Comparison of ENCODE assay signal across 20 mouse cellular contexts in the genomic region with DNA sequence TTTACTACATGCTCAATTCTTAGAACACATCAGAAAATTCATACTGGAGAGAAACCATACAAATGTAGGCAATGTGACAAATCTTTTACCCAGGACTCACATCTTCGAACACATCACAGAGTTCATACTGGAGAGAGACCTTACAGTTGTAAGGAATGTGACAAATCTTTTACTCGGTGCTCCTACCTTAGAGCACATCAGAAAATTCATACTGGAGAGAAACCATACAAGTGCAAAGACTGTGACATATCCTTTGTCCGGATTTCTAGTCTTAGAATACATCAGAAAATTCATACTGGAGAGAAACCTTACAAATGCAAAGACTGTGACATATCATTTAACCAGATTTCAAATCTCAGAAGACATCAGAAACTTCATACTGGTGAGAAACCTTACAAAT. TPM values are rescaled to one million over a fixed set of nuclear protein-coding genes. Genes with fewer than 3 reads are reported as not detected.
DNase-seq lines count a peak whose midpoint lies in the region; ATAC-seq and TF ChIP-seq lines count a peak whose summit lies in the region.
"Had no signal": no experiment of that assay in that cellular context is flagged by ENCODE, and none has a peak within 500 bp of the region (broad histone marks: within the 10 kb centered on the region; RNA-seq: fewer than 3 reads in every experiment).

TSS of gene Gm10226 (plus strand) at position 301 of the 400 bp plus-strand sequence.

- no peak within 1 kb of the TSS for H3K4me3 ChIP-seq in thymus, adult 2 months (ENCODE audit: control insufficient read depth, insufficient read depth, low read length)
- H3K4me3 ChIP-seq in hindbrain, embryonic 11.5 days (ENCODE audit: low read depth, low read length): no peak within 1 kb of the TSS
- no peak within 1 kb of the TSS for H3K4me3 ChIP-seq in midbrain, embryonic 11.5 days (ENCODE audit: low read depth, low read length)
- H3K4me3 ChIP-seq in neural tube, embryonic 15.5 days (replicated peaks): no peak within 1 kb of the TSS
- H3K4me3 ChIP-seq: intestine, embryonic 15.5 days; layer of hippocampus, adult 2 months; stomach, embryonic 15.5 days had no signal

- no peak for TF ChIP-seq CTCF in thymus, adult 2 months (IDR thresholded peaks at IDR 0.05; ENCODE audit: borderline replicate concordance, control insufficient read depth, extremely low read depth, insufficient read depth, low read length, poor library complexity)

- no peak for TF ChIP-seq POLR2A in thymus, adult 2 months (IDR thresholded peaks at IDR 0.05; ENCODE audit: control insufficient read depth, extremely low read depth, insufficient read depth, low read length, poor library complexity)

- no peak within 1 kb of the TSS for H3K27ac ChIP-seq in thymus, adult 2 months (ENCODE audit: control insufficient read depth, insufficient read depth, low read length)
- no peak within 1 kb of the TSS for H3K27ac ChIP-seq in hindbrain, embryonic 11.5 days (ENCODE audit: low read depth, low read length)
- no peak within 1 kb of the TSS for H3K27ac ChIP-seq in midbrain, embryonic 11.5 days (ENCODE audit: low read depth, low read length)
- no peak within 1 kb of the TSS for H3K27ac ChIP-seq in neural tube, embryonic 15.5 days (replicated peaks)
- H3K27ac ChIP-seq: intestine, embryonic 15.5 days; layer of hippocampus, adult 2 months; liver, embryonic 14.5 days; stomach, embryonic 15.5 days had no signal

- 97% methylated on average over 3 of the region's 3 CpGs for WGBS in thymus, adult 2 months
- WGBS in hindbrain, embryonic 11.5 days: 96% methylated on average over 3 of the region's 3 CpGs
- WGBS in midbrain, embryonic 11.5 days: 80% methylated on average over 3 of the region's 3 CpGs
- 91% methylated on average over 3 of the region's 3 CpGs for WGBS in neural tube, embryonic 15.5 days

- ATAC-seq in hindbrain, embryonic 11.5 days (ENCODE audit: low FRiP score): no peak
- no peak for ATAC-seq in midbrain, embryonic 11.5 days (ENCODE audit: low FRiP score)
- ATAC-seq in neural tube, embryonic 15.5 days (ENCODE audit: low FRiP score): no peak
- ATAC-seq: intestine, embryonic 15.5 days; lung, postnatal 0 days had no signal

- H3K9me3 ChIP-seq in hindbrain, embryonic 11.5 days (ENCODE audit: control insufficient read depth, low read length): no peaks in the 10 kb centered on the region
- H3K9me3 ChIP-seq in midbrain, embryonic 11.5 days (ENCODE audit: control insufficient read depth, low read length): no peaks in the 10 kb centered on the region
- no peaks in the 10 kb centered on the region for H3K9me3 ChIP-seq in neural tube, embryonic 15.5 days (replicated peaks)
- H3K9me3 ChIP-seq: G1E; intestine, embryonic 15.5 days; stomach, embryonic 15.5 days had no signal

- H3K4me2 ChIP-seq in hindbrain, embryonic 11.5 days (replicated peaks; ENCODE audit: low read depth, low read length): no peak within 1 kb of the TSS
- no peak within 1 kb of the TSS for H3K4me2 ChIP-seq in midbrain, embryonic 11.5 days
- no peak within 1 kb of the TSS for H3K4me2 ChIP-seq in neural tube, embryonic 15.5 days
- H3K4me2 ChIP-seq: intestine, embryonic 15.5 days; stomach, embryonic 15.5 days had no signal

- no peaks in the 10 kb centered on the region for H3K4me1 ChIP-seq in thymus, adult 2 months (replicated peaks; ENCODE audit: control insufficient read depth, insufficient read depth, low read length)
- H3K4me1 ChIP-seq in hindbrain, embryonic 11.5 days (replicated peaks; ENCODE audit: control insufficient read depth, insufficient read depth, low read length): no peaks in the 10 kb centered on the region
- H3K4me1 ChIP-seq in midbrain, embryonic 11.5 days (ENCODE audit: control insufficient read depth, insufficient read depth, low read length): no peaks in the 10 kb centered on the region
- H3K4me1 ChIP-seq in neural tube, embryonic 15.5 days: no peaks in the 10 kb centered on the region
- H3K4me1 ChIP-seq: intestine, embryonic 15.5 days; stomach, embryonic 15.5 days had no signal

- no peak within 1 kb of the TSS for H3K9ac ChIP-seq in hindbrain, embryonic 11.5 days (ENCODE audit: low read depth, low read length)
- no peak within 1 kb of the TSS for H3K9ac ChIP-seq in midbrain, embryonic 11.5 days (ENCODE audit: low read length)
- no peak within 1 kb of the TSS for H3K9ac ChIP-seq in neural tube, embryonic 15.5 days (replicated peaks)
- H3K9ac ChIP-seq: intestine, embryonic 15.5 days; liver, embryonic 14.5 days; stomach, embryonic 15.5 days had no signal

- H3K36me3 ChIP-seq in thymus, adult 2 months (ENCODE audit: control insufficient read depth, insufficient read depth, low read length): peaks cover 17% of the 10 kb centered on the region
- no peaks in the 10 kb centered on the region for H3K36me3 ChIP-seq in hindbrain, embryonic 11.5 days (ENCODE audit: control insufficient read depth, insufficient read depth, low read length)
- peaks cover 3% of the 10 kb centered on the region; the same call in 1 of the 2 replicates for H3K36me3 ChIP-seq in midbrain, embryonic 11.5 days (ENCODE audit: control insufficient read depth, insufficient read depth, low read length)
- H3K36me3 ChIP-seq in neural tube, embryonic 15.5 days: peaks cover 48% of the 10 kb centered on the region
- H3K36me3 ChIP-seq: intestine, embryonic 15.5 days; stomach, embryonic 15.5 days had no signal

- no peak for DNase-seq in thymus, postnatal 0 days (ENCODE audit: low spot score)
- no peak for DNase-seq in thymus, adult 2 months
- no peak for DNase-seq in hindbrain, embryonic 11.5 days (ENCODE audit: low spot score)
- DNase-seq in midbrain, embryonic 11.5 days (ENCODE audit: low spot score, missing footprints): no peak
- no peak for DNase-seq in heart, adult 8-10 months (ENCODE audit: low spot score)
- DNase-seq in heart, adult 9 months (ENCODE audit: low spot score in 2 of 2): no peak
- no peak for DNase-seq in Muller cell, postnatal 12 days (ENCODE audit: inconsistent ontology term)
- DNase-seq: adrenal gland, postnatal 25 days; heart, adult 18-20 months; right cerebral cortex, adult 18-20 months; thymus, postnatal 25 days had no signal

- no peaks in the 10 kb centered on the region for H3K27me3 ChIP-seq in thymus, adult 2 months (ENCODE audit: control insufficient read depth, insufficient read depth, low read length)
- H3K27me3 ChIP-seq in hindbrain, embryonic 11.5 days (ENCODE audit: control insufficient read depth, insufficient read depth, low read length): no peaks in the 10 kb centered on the region
- H3K27me3 ChIP-seq in midbrain, embryonic 11.5 days (ENCODE audit: control insufficient read depth, insufficient read depth, low read length): no peaks in the 10 kb centered on the region
- H3K27me3 ChIP-seq in neural tube, embryonic 15.5 days (replicated peaks): no peaks in the 10 kb centered on the region
- H3K27me3 ChIP-seq: intestine, embryonic 15.5 days; stomach, embryonic 15.5 days had no signal

RNA-seq across cellular contexts. Expression of gene Gm10226, which starts in this region (rescaled TPM):
- 12.0 and 12.7 TPM in 2 replicates for polyA plus RNA-seq in thymus, postnatal 0 days (2015; fragmentation: Nextera tagmentation; extraction: Ambion mirVana)
- not detected in 2 replicates for polyA plus RNA-seq in thymus, adult 2 months (2012; rRNA removed)
- polyA plus RNA-seq in hindbrain, embryonic 11.5 days (2014; fragmentation: Nextera tagmentation; extraction: Ambion mirVana): 13.5 TPM in 2 replicates
- polyA plus RNA-seq in midbrain, embryonic 11.5 days (2014; fragmentation: Nextera tagmentation; extraction: Ambion mirVana): 18.2 and 19.4 TPM in 2 replicates
- polyA plus RNA-seq in neural tube, embryonic 15.5 days (2015; fragmentation: Nextera tagmentation; extraction: Ambion mirVana): 14.5 and 18.9 TPM in 2 replicates
- 1 to 10 TPM in 2 of 4 experiments, not detected in 2; 2.1 to 3.5 TPM for total RNA-seq in heart, adult 8-10 months (2022)
- total RNA-seq: common myeloid progenitor, adult 5-6 weeks; heart, adult 18-20 months; megakaryocyte-erythroid progenitor cell, adult 5-6 weeks had no signal
- polyA plus RNA-seq: G1E had no signal
